Mouse (Mus musculus) naive thymus-derived CD4-positive, alpha-beta T cell, adult 2 months (primary cell): ENCODE measurements around the gene Tjp3.
A peak's percentile ranks its signal among the peaks of the same experiment; 100 is the strongest.
"Not testable (repeated sequence)": the region's sequence is repeated elsewhere in the genome, so short reads cannot be mapped to it uniquely, and the experiment has no call there.

Experiments used
- DNase-seq: peaks from one replicate; pipeline ENCODE4 v3.0.0-alpha.2; 2011; ENCODE audit warnings: low read depth

Tjp3 gene

GRCm38 (mm10) chr10:81230438-81231332 lies 60.7 kb downstream of the Tjp3 start, which contains the start of gene Atcay:
TSS of gene Atcay (minus strand) at chr10:81230833.
- peak; percentile 56 for DNase-seq

DNA sequence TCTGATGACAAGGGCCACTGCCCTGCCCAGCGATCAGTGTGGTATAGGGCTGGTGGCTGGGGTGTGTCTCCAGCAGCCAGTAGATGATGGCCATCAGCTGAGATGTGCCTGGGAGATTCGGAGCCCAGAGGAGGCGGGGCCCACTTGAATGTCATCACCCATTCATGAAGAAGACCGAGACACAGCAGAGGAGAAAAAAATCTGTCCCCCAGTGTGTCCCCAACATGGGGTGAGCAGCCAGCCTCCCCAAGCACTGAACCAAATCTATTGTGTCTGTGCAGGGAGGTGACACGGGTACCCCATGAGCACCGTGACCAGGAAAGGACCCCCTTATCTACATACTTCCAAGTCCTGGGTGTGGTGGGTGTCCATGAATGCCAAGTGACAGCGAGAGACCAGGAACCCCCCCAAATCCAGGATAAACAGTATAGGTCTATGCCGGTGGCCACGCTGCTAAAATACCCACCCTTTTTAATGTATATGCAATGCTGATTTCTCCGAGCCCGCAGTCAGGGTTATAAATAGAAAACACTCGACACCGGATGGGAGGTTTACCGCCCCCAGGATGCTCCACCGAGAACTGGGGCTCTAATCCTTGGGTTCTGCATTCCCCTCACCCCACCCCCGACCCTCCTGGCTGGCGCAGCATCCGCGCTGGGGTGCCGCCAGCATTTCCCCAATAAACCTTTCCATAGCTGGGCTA lies 61.5 kb downstream of the Tjp3 start:
- peak; percentile 56 for DNase-seq

DNA sequence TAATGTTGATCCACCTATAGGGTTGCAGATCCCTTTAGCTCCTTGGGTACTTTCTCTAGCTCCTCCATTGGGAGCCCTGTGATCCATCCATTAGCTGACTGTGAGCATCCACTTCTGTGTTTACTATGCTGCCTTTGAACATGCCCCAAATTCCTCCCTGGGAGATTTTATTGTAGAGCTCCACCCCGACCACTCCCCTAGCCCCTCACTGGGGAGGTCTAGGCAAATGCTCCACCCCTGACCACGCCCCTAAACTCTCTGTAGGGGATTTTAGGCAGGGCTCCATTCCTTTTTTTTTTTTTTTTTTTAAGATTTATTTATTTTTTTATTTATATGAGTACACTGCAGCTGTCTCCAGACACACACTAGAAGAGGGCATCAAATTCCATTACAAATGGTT lies 67.7 kb downstream of the Tjp3 start:
- DNase-seq: not testable (repeated sequence)
